Mouse (Mus musculus) induced T-regulatory cell, adult 2 months (primary cell): Measurements from ENCODE around the gene Cd209d.
"Not testable (repeated sequence)": the region's sequence is repeated elsewhere in the genome, so short reads cannot be mapped to it uniquely, and the experiment has no call there.

ENCODE experiments used
- DNase-seq: peaks from one replicate; pipeline ENCODE4 v3.0.0-alpha.2; 2012; ENCODE audit warnings: low read depth

The Cd209d gene

GRCm38 (mm10) chr8:3878455-3878854 lies at the start of gene Cd209d:
Gene Cd209d, minus strand, starts transcription at chr8:3878555.
- no peak for DNase-seq

- DNase-seq, result no peak
Observed at GRCm38 (mm10) chr8:3926744-3927143, 48.4 kb upstream of the Cd209d start, which contains the start of gene Cd209b. Gene Cd209b, minus strand, starts transcription at chr8:3926844.

GRCm38 (mm10) chr8:3876121-3876520 lies 2.2 kb downstream of the Cd209d start:
- no peak for DNase-seq

GRCm38 (mm10) chr8:3862736-3863135 lies 15.6 kb downstream of the Cd209d start:
- DNase-seq, result not testable (repeated sequence)

GRCm38 (mm10) chr8:3854209-3854608 lies 24.1 kb downstream of the Cd209d start, which contains the start of gene Cd209e:
Gene Cd209e, minus strand, starts transcription at chr8:3854309.
- no peak for DNase-seq
